Mouse (Mus musculus) midbrain, embryonic 11.5 days (tissue): ENCODE results near the gene Wasf2. TPM values are rescaled to one million over a fixed set of nuclear protein-coding genes. Genes with fewer than 3 reads are reported as not detected.
"Not testable (repeated sequence)": the region's sequence is repeated elsewhere in the genome, so short reads cannot be mapped to it uniquely, and the experiment has no call there.

Source experiments
- ATAC-seq: fragments of 200-750 bp; cut with Nextera tagmentation; 2 replicates; pipeline ENCODE4 v1.8.0; 2017; ENCODE audit warnings: moderate TSS enrichment, moderate library complexity; ENCODE audit not compliant: low FRiP score
- DNase-seq: peaks from one replicate; pipeline ENCODE4 v3.0.0; 2015; ENCODE audit warnings: low spot score; ENCODE audit errors: missing footprints
- H3K27ac ChIP-seq: fragments of 300-500 bp; sonication (generic); 2 replicates; pipeline ENCODE4 v1.5.1; 2014; ENCODE audit warnings: low read depth, low read length
- H3K27me3 ChIP-seq: fragments of 300-500 bp; sonication (generic); 2 replicates; pipeline ENCODE4 v1.6.1; 2014; ENCODE audit warnings: mild to moderate bottlenecking, low read length, moderate library complexity, mixed read lengths; ENCODE audit not compliant: control insufficient read depth, insufficient read depth
- H3K36me3 ChIP-seq: fragments of 300-500 bp; sonication (generic); 2 replicates; pipeline ENCODE4 v1.6.1; 2014; ENCODE audit warnings: mild to moderate bottlenecking, low read length, moderate library complexity, mixed read lengths; ENCODE audit not compliant: control insufficient read depth, insufficient read depth
- H3K4me1 ChIP-seq: fragments of 300-500 bp; sonication (generic); 2 replicates; pipeline ENCODE4 v1.6.1; 2014; ENCODE audit warnings: low read length; ENCODE audit not compliant: control insufficient read depth, insufficient read depth
- H3K4me2 ChIP-seq: fragments of 300-500 bp; sonication (generic); 2 replicates; pipeline ENCODE4 v1.6.1; 2014; ENCODE audit warnings: mild to moderate bottlenecking, moderate library complexity
- H3K4me3 ChIP-seq: fragments of 300-500 bp; sonication (generic); 2 replicates; pipeline ENCODE4 v1.5.1; 2014; ENCODE audit warnings: low read depth, low read length
- H3K9ac ChIP-seq: fragments of 300-500 bp; sonication (generic); 2 replicates; pipeline ENCODE4 v1.6.1; 2014; ENCODE audit warnings: low read length
- H3K9me3 ChIP-seq: fragments of 300-500 bp; sonication (generic); 2 replicates; pipeline ENCODE4 v1.6.1; 2016; ENCODE audit warnings: low read length; ENCODE audit not compliant: control insufficient read depth
- WGBS: fragments of 180-500 bp; shearing (Covaris S2); extraction: QIAGEN DNeasy Blood & Tissue Kit; methylation state at CpG from one replicate; pipeline ENCODE4 v1.1.7; 2014; 5-methylcytosine and 5-hydroxymethylcytosine counted together
- polyA plus RNA-seq: library from polyadenylated mRNA; unstranded; fragments of >200 nt; fragmentation: Nextera tagmentation; extraction: Ambion mirVana; gene quantifications from 2 replicates; pipeline ENCODE4 v1.2.1, GENCODE M21; 2014

The Wasf2 gene
- polyA plus RNA-seq, 1 experiment from 2014 or later = 40.1 TPM

DNA sequence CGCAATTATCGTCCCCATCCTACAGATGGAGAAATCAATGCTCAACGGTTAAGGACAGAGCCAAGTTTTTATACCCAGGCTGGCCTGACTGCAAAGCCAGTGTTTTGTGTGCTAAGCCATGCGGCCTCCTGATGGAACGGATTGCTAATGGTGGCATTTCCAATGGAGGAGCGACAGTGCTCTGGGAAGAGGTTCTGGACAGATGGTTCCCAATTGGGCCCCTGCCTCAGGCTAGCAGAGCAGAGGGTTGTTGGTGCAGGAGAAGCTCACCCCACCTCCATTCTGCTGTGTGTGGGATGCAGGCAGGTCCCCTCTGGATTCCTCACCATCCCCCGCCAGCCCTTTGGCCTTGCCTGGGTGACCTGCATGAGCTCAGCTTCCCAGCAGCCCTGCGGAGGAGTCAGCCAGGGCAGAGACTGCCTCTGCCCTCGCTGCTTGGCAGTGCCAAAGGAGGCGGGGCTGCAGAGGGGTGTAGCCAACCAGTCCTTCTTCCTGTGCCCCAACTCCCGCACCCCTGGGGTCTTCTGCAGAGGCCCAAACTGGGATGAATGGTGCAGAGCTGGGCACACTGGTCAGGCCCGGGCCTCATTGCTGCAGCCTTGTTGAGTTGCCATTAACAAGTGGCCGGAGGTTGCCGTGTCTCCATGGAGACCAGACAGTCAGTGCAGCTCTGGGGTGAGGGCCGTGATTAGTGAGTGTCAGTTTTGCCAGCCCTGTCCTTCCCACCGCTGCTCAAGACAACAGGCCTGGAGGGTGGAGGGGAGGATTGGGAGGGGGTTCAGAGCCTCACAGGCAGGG, 35.2 kb upstream of the Wasf2 start:
- peak overlapping the region; percentile 39 for H3K9ac ChIP-seq
- peak; percentile 96 for DNase-seq
- peaks cover 6% of the 10 kb centered on the region; the same call in 1 of the 2 replicates for H3K27me3 ChIP-seq
- peak; percentile 89 for ATAC-seq
- peak overlapping the region; percentile 30 for H3K4me2 ChIP-seq
- peak overlapping the region; percentile 65 for H3K27ac ChIP-seq
- H3K4me3 ChIP-seq = peak overlapping the region; percentile 9; the same call in 1 of the 2 replicates
- no peaks in the 10 kb centered on the region for H3K36me3 ChIP-seq
- WGBS = 24% methylated on average over 16 of the region's 16 CpGs
- peaks cover 38% of the 10 kb centered on the region for H3K4me1 ChIP-seq
- no peaks in the 10 kb centered on the region for H3K9me3 ChIP-seq

DNA sequence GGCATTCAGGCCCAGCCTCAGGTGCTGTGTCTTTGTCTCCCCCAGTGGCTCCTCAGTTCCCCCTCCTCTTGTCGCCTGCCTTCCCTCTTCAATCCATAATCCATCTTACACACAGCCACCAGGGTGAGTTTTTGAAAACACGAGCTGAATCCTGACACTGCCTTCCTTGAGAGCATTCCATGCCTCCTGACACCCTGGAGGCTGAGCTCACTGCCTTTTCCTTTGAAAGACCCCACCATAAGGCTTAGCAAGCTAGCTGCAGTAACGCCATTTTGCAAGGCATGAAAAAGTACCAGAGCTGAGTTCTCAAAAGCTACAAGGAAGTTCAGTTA, 34.6 kb upstream of the Wasf2 start:
- H3K9me3 ChIP-seq, ATAC-seq, H3K4me3 ChIP-seq, DNase-seq, H3K27me3 ChIP-seq, H3K36me3 ChIP-seq: not testable (repeated sequence)
- Histone ChIP-seq H3K9ac (peak overlapping the region; percentile 39; the same call in 1 of the 2 replicates), H3K27ac (peak overlapping the region; percentile 17; the same call in 1 of the 2 replicates), H3K4me2 (peak overlapping the region; percentile 30), H3K4me1 (peaks cover 33% of the 10 kb centered on the region)
- 8% methylated on average over 3 of the region's 3 CpGs for WGBS

DNA sequence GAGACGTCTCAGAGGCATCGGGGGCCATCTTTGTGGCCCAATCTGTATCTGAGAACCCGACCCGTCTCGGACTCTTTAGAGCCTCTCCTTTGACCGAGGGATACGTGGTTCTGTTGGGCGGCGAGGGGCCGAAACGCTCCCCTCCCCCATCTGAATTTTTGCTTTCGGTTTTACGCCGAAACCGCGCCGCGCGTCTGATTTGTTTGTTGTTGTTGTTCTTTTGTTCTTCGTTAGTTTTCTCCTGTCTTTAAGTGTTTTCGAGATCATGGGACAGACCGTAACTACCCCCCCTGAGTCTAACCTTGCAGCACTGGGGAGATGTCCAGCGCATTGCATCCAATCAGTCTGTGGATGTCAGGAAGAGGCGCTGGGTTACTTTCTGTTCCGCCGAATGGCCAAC, 33.6 kb upstream of the Wasf2 start:
- Histone ChIP-seq H3K4me1 (peaks cover 28% of the 10 kb centered on the region), H3K4me3 (peak overlapping the region; percentile 20; the same call in 1 of the 2 replicates)
- H3K9ac ChIP-seq, H3K27me3 ChIP-seq, DNase-seq, H3K27ac ChIP-seq, H3K4me2 ChIP-seq, ATAC-seq, H3K36me3 ChIP-seq, H3K9me3 ChIP-seq: not testable (repeated sequence)
- WGBS = under 1% methylated on average over 13 of the region's 26 CpGs

DNA sequence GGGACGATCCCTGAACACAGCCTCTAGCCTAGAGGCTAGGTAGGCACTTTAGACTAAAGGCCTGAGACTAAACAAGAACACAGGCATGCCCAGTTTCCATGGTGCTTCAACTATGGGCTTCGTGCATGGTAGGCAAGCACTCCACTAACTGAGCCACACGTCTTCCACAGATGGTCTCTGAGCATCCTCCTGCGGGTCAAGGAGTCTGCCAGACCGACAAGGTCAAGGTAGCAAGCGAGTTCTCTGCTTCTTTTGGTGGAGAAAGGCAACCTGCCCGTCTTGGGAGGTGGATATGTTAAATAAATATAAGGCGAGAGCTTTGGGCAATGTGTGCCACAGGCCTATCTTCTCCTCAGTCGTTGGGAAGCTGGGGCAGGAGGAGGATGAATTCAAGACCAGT, 28.6 kb upstream of the Wasf2 start:
- 85% methylated on average over 9 of the region's 9 CpGs for WGBS
- no peak overlapping the region for H3K27ac ChIP-seq
- DNase-seq = no peak
- no peaks in the 10 kb centered on the region for H3K9me3 ChIP-seq
- H3K4me1 ChIP-seq = peaks cover 2% of the 10 kb centered on the region; the same call in 1 of the 2 replicates
- no peaks in the 10 kb centered on the region for H3K36me3 ChIP-seq
- H3K27me3 ChIP-seq = no peaks in the 10 kb centered on the region
- H3K4me2 ChIP-seq = no peak overlapping the region
- no peak overlapping the region for H3K9ac ChIP-seq
- ATAC-seq = no peak
- no peak overlapping the region for H3K4me3 ChIP-seq

DNA sequence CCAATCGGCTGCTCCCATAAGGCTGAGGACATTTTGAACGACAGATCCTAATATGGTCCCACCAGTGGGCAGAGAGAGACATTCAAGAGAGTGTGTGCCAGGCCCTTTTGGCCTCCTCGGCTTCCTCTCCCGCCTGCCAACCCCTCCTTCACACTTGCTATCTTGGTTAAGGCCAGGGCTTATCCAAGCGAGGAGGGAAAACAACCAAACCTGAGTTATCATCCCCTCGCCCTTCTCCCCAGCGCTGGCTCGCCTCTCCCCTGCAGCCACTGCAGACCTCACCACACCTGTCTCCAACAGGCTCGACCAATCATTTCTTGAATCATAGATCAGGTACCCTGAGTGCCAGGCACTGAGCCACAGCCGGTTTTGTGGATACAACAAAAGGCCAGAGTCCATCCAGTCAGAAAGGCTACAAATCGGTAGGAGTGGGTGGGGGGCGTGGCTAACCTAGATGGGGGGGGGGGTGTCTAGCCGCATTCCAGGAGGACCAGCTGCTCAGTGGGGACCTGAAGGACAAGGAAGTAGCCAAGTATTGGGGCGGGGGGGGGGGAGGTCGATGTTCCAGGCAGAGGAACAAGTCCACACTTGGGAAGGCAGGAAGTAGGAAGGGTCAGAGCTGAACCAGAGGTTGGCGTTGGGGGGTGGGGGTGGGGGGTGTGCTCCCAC, 26.6 kb upstream of the Wasf2 start:
- Histone ChIP-seq H3K4me1 (peaks cover 2% of the 10 kb centered on the region; the same call in 1 of the 2 replicates), H3K4me3 (no peak overlapping the region), H3K27ac (no peak overlapping the region), H3K9me3 (no peaks in the 10 kb centered on the region), H3K27me3 (no peaks in the 10 kb centered on the region), H3K4me2 (no peak overlapping the region), H3K9ac (no peak overlapping the region), H3K36me3 (no peaks in the 10 kb centered on the region)
- ATAC-seq (no peak), DNase-seq (no peak)
- 24% methylated on average over 15 of the region's 16 CpGs for WGBS

DNA sequence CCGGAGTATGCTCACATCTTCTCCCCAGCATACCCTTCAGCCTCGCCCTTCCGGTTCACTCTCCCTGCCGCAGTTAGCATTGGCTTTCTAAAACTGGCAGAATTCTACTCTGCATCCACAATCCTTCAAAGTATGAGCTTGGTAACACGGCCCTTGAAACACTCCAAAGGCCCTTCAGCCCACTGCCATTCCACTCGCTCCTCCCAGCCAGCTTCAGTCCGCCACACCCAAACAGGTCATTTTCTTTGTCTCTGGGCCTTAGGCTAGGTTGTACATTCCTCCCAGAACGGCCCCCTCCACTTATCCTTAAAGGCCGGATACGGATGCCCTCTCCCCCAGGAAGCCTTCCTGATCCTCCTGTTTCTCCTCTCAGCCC, 26.1 kb upstream of the Wasf2 start:
- Histone ChIP-seq H3K9me3 (no peaks in the 10 kb centered on the region), H3K9ac (no peak overlapping the region), H3K27ac (no peak overlapping the region), H3K27me3 (no peaks in the 10 kb centered on the region), H3K4me1 (peaks cover 2% of the 10 kb centered on the region; the same call in 1 of the 2 replicates), H3K4me3 (no peak overlapping the region), H3K36me3 (no peaks in the 10 kb centered on the region), H3K4me2 (no peak overlapping the region)
- ATAC-seq (no peak), DNase-seq (no peak)
- WGBS = 29% methylated on average over 10 of the region's 10 CpGs

DNA sequence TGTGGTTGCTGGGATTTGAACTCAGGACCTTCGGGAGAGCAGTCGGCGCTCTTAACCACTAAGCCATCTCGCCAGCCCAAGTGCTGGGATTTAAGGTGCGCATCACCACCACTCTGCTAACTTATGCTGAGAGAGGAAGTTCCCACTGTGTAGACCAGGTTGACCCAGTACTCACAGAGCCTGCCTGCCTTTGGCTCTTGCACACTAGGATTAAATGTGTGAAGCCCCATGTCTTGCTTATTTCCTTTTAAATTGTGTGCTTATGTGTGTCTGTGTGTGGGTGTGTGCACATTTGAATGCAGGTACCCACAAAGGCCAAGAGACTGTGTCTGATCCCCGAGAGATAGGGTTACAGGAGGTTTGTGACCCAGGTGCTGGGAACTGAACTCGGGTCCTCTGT, 23.6 kb upstream of the Wasf2 start:
- Histone ChIP-seq H3K4me3 (no peak overlapping the region), H3K27me3 (no peaks in the 10 kb centered on the region), H3K4me2 (no peak overlapping the region), H3K27ac (no peak overlapping the region), H3K9ac (no peak overlapping the region), H3K4me1 (peaks cover 2% of the 10 kb centered on the region; the same call in 1 of the 2 replicates), H3K36me3 (no peaks in the 10 kb centered on the region), H3K9me3 (no peaks in the 10 kb centered on the region)
- 93% methylated on average over 7 of the region's 7 CpGs for WGBS
- no peak for DNase-seq
- ATAC-seq = no peak

DNA sequence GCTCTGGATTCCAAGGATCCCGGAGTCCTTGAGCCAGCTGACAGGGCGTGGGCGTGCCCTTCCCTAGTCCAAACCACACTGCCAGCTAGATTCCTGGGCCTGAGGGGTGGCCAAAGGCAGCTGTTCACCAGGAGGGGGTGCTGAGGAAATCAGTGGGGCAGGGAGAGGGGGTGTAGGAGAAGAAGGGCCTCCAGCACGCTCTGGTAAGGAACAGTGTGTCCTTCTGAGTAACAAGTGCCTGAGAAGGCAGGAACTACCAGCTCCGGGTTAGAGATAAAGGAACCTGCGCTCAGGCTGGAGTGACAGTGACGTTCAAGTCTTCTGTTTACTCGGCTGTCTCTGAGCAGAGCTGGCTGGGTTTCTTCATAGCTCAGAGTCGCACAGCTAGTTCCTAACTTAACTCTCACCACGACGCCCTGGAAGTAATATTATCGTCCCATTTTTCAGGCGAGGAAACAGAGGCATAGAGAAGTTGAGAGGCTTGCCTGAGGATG, 22.5 kb upstream of the Wasf2 start:
- Histone ChIP-seq H3K27ac (no peak overlapping the region), H3K4me3 (no peak overlapping the region), H3K36me3 (no peaks in the 10 kb centered on the region), H3K9me3 (no peaks in the 10 kb centered on the region), H3K9ac (no peak overlapping the region), H3K4me2 (no peak overlapping the region), H3K4me1 (peaks cover 2% of the 10 kb centered on the region; the same call in 1 of the 2 replicates), H3K27me3 (no peaks in the 10 kb centered on the region)
- no peak for ATAC-seq
- WGBS = 58% methylated on average over 13 of the region's 13 CpGs
- no peak for DNase-seq
